Mouse (Mus musculus) olfactory bulb, adult 2 months (tissue): ENCODE results near the gene Gm10721. TPM values are rescaled to one million over a fixed set of nuclear protein-coding genes. Genes with fewer than 3 reads are reported as not detected.
"Not testable (repeated sequence)": the region's sequence is repeated elsewhere in the genome, so short reads cannot be mapped to it uniquely, and the experiment has no call there.

Source experiments
- H3K27ac ChIP-seq: fragments of 200-500 bp; 2 replicates; pipeline ENCODE4 v1.5.1; 2012; ENCODE audit warnings: low read depth, low read length; ENCODE audit not compliant: insufficient read depth
- H3K4me1 ChIP-seq: fragments of 200-500 bp; 2 replicates; pipeline ENCODE4 v1.6.1; 2012; ENCODE audit warnings: low read length; ENCODE audit not compliant: control insufficient read depth, insufficient read depth
- H3K4me3 ChIP-seq: fragments of 200-500 bp; 2 replicates; pipeline ENCODE4 v1.5.1; 2012; ENCODE audit warnings: mild to moderate bottlenecking, low read depth, low read length, moderate library complexity; ENCODE audit not compliant: insufficient read depth
- WGBS: fragments of 180-500 bp; shearing (Covaris S2); methylation state at CpG from one replicate; pipeline ENCODE4 v1.1.7; 2018; 5-methylcytosine and 5-hydroxymethylcytosine counted together
- polyA plus RNA-seq: library from polyadenylated mRNA; stranded (reverse); fragments of >200 nt; gene quantifications from 2 replicates; pipeline ENCODE4 v1.2.4, GENCODE M21; 2012; ENCODE audit warnings: low replicate concordance; ENCODE audit not compliant: missing spikeins, insufficient read depth, insufficient read length

Gene Gm10721
- polyA plus RNA-seq, 1 experiment = not detected

GRCm38 (mm10) chr9:3036577-3036976, 23.6 kb downstream of the Gm10721 start, which contains the start of gene Gm10715:
Gene Gm10715, plus strand, starts transcription at chr9:3036877.
- H3K4me1 ChIP-seq, H3K4me3 ChIP-seq, H3K27ac ChIP-seq: not testable (repeated sequence)
- 82% methylated on average over 8 of the region's 8 CpGs for WGBS

- H3K27ac ChIP-seq, H3K4me3 ChIP-seq, H3K4me1 ChIP-seq: not testable (repeated sequence)
- WGBS = 66% methylated on average over 4 of the region's 4 CpGs
These were observed 25.2 kb downstream of the Gm10721 start for GRCm38 (mm10) chr9:3038161-3038560.

Other genes starting within 250 kb of the Gm10721 start
- gene Gm10722, start 12.2 kb upstream of the Gm10721 start, polyA plus RNA-seq = not detected in 2 replicates
- gene Gm11168, start 9.8 kb upstream of the Gm10721 start, polyA plus RNA-seq = not detected in 2 replicates
- gene Gm10720, start 2.5 kb downstream of the Gm10721 start, polyA plus RNA-seq = not detected in 2 replicates
- not detected in 2 replicates for gene Gm10719, start 4.3 kb downstream of the Gm10721 start, polyA plus RNA-seq
- gene Gm10718, start 10.4 kb downstream of the Gm10721 start, polyA plus RNA-seq = not detected in 2 replicates
- not detected in 2 replicates for gene Gm10717, start 12.3 kb downstream of the Gm10721 start, polyA plus RNA-seq
- gene Gm17535, start 21.5 kb downstream of the Gm10721 start, polyA plus RNA-seq = not detected in 2 replicates
- not detected in 2 replicates for gene Gm10715, start 23.7 kb downstream of the Gm10721 start, polyA plus RNA-seq